Comparison of ENCODE assay signal across 9 mouse cellular contexts in the genomic region with DNA sequence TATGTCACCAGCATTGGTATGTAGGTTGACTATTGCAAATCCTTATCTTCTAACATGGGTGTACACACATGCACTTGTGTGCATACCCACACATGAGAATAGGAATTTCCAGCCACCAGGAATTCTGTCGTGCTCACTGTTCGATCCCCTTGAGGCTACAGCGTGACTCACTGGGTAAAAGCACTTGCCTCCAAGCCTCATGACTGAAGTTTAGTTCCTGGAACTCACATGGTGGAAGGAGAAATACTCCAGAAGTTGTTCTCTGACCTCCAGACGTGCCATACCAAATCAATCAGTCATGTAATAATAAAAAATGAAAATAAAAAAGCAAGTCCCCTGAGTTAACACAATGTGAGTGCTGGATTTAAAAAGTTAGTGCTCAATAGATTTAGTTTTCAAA.
"Had no signal": no experiment of that assay in that cellular context is flagged by ENCODE, and none has a peak within 500 bp of the region (broad histone marks: within the 10 kb centered on the region; RNA-seq: fewer than 3 reads in every experiment).

No protein-coding gene starts in this region.

- H3K4me1 ChIP-seq: midbrain, embryonic 10.5 days had no signal

- H3K9ac ChIP-seq: limb, embryonic 15.5 days; liver, embryonic 12.5 days; neural tube, embryonic 13.5 days; stomach, embryonic 15.5 days had no signal

- ATAC-seq: liver, embryonic 12.5 days had no signal

- H3K27me3 ChIP-seq: limb, embryonic 15.5 days; liver, embryonic 12.5 days; neural tube, embryonic 13.5 days; stomach, embryonic 15.5 days had no signal

- H3K36me3 ChIP-seq: limb, embryonic 15.5 days; liver, embryonic 12.5 days; midbrain, embryonic 10.5 days; neural tube, embryonic 13.5 days; stomach, embryonic 15.5 days had no signal

- H3K4me2 ChIP-seq: limb, embryonic 15.5 days; liver, embryonic 12.5 days; neural tube, embryonic 13.5 days; stomach, embryonic 15.5 days had no signal

- H3K9me3 ChIP-seq: limb, embryonic 15.5 days; liver, embryonic 12.5 days; midbrain, embryonic 10.5 days; stomach, embryonic 15.5 days had no signal

- H3K27ac ChIP-seq: limb, embryonic 15.5 days; midbrain, embryonic 10.5 days; stomach, embryonic 15.5 days had no signal

- DNase-seq: midbrain, embryonic 14.5 days; retina, postnatal 1 day; thymus, adult 2 months; thymus, postnatal 25 days had no signal

- H3K4me3 ChIP-seq: limb, embryonic 15.5 days; liver, embryonic 12.5 days; midbrain, embryonic 10.5 days; neural tube, embryonic 13.5 days; stomach, embryonic 15.5 days had no signal
